Mouse (Mus musculus): ENCODE data around the gene Adamts17. TPM values are rescaled to one million over a fixed set of nuclear protein-coding genes. Genes with fewer than 3 reads are reported as not detected.
A peak's percentile ranks its signal among the peaks of the same experiment; 100 is the strongest.

Adamts17 gene
- polyA plus RNA-seq, 1 experiment from 2014 or later = 4.6 TPM

DNA sequence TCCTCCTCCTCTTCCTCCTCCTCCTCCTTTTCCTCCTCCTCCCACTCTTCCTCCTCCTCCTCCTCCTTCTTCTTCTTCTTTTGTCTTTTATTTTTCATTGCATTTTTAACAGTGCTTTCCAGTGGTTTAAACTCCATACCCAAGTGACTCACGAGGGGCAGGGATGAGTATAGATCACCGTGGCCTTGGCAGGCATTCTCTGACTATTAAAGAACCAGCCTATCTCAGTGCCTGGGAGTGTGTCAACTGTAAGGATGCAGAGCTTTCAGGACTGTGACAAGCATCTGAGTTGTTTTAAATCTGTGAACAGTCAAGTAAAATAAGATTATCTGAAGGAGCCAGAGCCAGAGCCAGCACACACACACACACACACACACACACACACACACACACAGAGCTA is 130.7 kb downstream of the Adamts17 start:
- H3K36me3 ChIP-seq (ENCODE audit: control insufficient read depth, insufficient read depth, low read length) = no peaks in the 10 kb centered on the region
- no peaks in the 10 kb centered on the region for H3K27me3 ChIP-seq (ENCODE audit: control insufficient read depth, insufficient read depth, low read length)
- no peak overlapping the region for H3K4me3 ChIP-seq (ENCODE audit: control insufficient read depth in 1 of 2, insufficient read depth in 1 of 2, low read depth in 1 of 2, low read length in 2 of 2)
- WGBS = 49% methylated on average over 2 of the region's 2 CpGs
- no peaks in the 10 kb centered on the region for H3K9me3 ChIP-seq (ENCODE audit: control insufficient read depth, low read length)
- H3K4me1 ChIP-seq (ENCODE audit: control insufficient read depth in 2 of 2, insufficient read depth in 2 of 2, low read length in 2 of 2) = peaks cover 29 to 33% of the 10 kb centered on the region in 2 experiments
- H3K4me2 ChIP-seq (ENCODE audit: low read length) = no peak overlapping the region
- no peak for ATAC-seq (ENCODE audit: insufficient number of reproducible peaks, insufficient read depth, low FRiP score, low read depth)
- no peak overlapping the region for H3K9ac ChIP-seq (ENCODE audit: low read length)
- no peak overlapping the region for H3K27ac ChIP-seq (replicated peaks in 1 of 2; ENCODE audit: control insufficient read depth in 1 of 2, insufficient read depth in 1 of 2, low read depth in 2 of 2, low read length in 2 of 2)

DNA sequence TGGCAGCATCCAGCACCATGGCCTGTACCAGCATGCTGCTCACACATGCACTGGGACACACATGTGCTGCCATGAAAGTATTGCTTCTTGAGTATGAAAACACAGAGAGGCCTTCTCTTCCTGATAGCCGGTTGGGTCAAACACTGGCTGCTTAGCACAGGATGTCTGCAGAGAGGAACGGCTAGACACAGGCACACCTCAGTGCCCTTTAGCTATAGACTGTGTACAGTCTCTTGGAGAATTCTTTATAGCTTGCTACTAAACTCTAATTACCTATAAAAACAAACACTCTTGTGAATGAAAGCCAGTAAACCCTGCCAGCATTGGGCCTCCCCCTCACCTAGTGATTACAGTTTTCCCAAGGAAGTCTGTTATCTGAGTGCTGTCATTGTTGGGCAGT is 131.4 kb downstream of the Adamts17 start:
- no peaks in the 10 kb centered on the region for H3K27me3 ChIP-seq (ENCODE audit: control insufficient read depth, insufficient read depth, low read length)
- no peak overlapping the region for H3K27ac ChIP-seq (replicated peaks in 1 of 2; ENCODE audit: control insufficient read depth in 1 of 2, insufficient read depth in 1 of 2, low read depth in 2 of 2, low read length in 2 of 2)
- no peaks in the 10 kb centered on the region for H3K36me3 ChIP-seq (ENCODE audit: control insufficient read depth, insufficient read depth, low read length)
- H3K4me2 ChIP-seq (ENCODE audit: low read length) = no peak overlapping the region
- peaks cover 29 to 33% of the 10 kb centered on the region in 2 experiments for H3K4me1 ChIP-seq (ENCODE audit: control insufficient read depth in 2 of 2, insufficient read depth in 2 of 2, low read length in 2 of 2)
- no peak for ATAC-seq (ENCODE audit: insufficient number of reproducible peaks, insufficient read depth, low FRiP score, low read depth)
- no peak overlapping the region for H3K4me3 ChIP-seq (ENCODE audit: control insufficient read depth in 1 of 2, insufficient read depth in 1 of 2, low read depth in 1 of 2, low read length in 2 of 2)
- no peak overlapping the region for H3K9ac ChIP-seq (ENCODE audit: low read length)
- H3K9me3 ChIP-seq (ENCODE audit: control insufficient read depth, low read length) = no peaks in the 10 kb centered on the region
- WGBS = 56% methylated on average over 2 of the region's 2 CpGs

DNA sequence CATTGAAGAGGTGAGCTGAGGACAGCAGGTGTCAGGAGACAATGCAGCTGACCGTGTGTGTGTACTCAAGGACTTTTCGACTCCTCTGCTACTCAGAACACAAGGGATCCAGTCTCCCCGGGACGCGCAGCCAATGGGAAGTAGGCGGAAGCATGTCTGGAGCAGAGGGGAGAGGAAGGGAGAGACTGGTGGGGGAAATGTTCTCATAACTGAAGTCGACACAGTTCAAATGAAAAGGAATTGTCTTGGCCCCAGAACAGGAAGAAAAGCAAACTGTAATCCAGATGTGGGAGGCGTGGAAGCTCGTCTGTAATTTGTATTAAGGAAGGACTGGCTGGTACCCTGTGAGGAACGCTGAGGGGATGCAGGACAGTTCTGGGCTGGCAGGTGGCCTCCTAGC is 135.3 kb downstream of the Adamts17 start:
- ATAC-seq (ENCODE audit: insufficient number of reproducible peaks, insufficient read depth, low FRiP score, low read depth) = 0 out of 2 replicates have a peak, but pooled peaks have one; percentile 7
- 47% methylated on average over 10 of the region's 10 CpGs for WGBS
- Histone ChIP-seq H3K9ac (ENCODE audit: low read length) (no peak overlapping the region), H3K4me1 (ENCODE audit: control insufficient read depth in 2 of 2, insufficient read depth in 2 of 2, low read length in 2 of 2) (peaks cover 12% of the 10 kb centered on the region in 2 experiments), H3K9me3 (ENCODE audit: control insufficient read depth, low read length) (no peaks in the 10 kb centered on the region), H3K36me3 (ENCODE audit: control insufficient read depth, insufficient read depth, low read length) (no peaks in the 10 kb centered on the region), H3K27ac (replicated peaks in 1 of 2; ENCODE audit: control insufficient read depth in 1 of 2, insufficient read depth in 1 of 2, low read depth in 2 of 2, low read length in 2 of 2) (no peak overlapping the region), H3K27me3 (ENCODE audit: control insufficient read depth, insufficient read depth, low read length) (no peaks in the 10 kb centered on the region), H3K4me3 (ENCODE audit: control insufficient read depth in 1 of 2, insufficient read depth in 1 of 2, low read depth in 1 of 2, low read length in 2 of 2) (no peak overlapping the region), H3K4me2 (ENCODE audit: low read length) (no peak overlapping the region)

DNA sequence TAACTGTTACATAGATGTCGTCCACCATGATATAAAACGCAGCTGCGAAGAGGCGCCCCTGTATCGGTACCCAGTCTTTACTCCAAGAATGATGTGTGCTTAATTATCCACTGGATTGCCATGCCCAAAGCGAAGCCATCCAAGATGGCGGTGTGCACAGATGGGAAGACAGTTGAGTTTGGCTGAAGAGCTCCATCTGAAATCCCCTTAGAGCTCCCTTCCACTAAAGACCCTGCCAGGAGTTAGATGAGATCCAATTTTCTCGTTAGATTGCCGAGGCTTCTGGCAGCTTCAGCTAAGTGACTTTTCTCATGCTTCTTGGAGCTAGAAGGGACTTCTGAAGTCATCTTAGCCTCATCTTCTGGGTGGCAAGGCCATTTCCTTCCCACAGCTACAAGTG is 136.8 kb downstream of the Adamts17 start:
- Histone ChIP-seq H3K9me3 (ENCODE audit: control insufficient read depth, low read length) (no peaks in the 10 kb centered on the region), H3K4me3 (ENCODE audit: control insufficient read depth in 1 of 2, insufficient read depth in 1 of 2, low read depth in 1 of 2, low read length in 2 of 2) (no peak overlapping the region), H3K9ac (ENCODE audit: low read length) (no peak overlapping the region), H3K36me3 (ENCODE audit: control insufficient read depth, insufficient read depth, low read length) (no peaks in the 10 kb centered on the region), H3K4me1 (ENCODE audit: control insufficient read depth in 2 of 2, insufficient read depth in 2 of 2, low read length in 2 of 2) (peaks cover 6 to 8% of the 10 kb centered on the region in 2 experiments; a peak in 3 of 4 replicates), H3K27ac (replicated peaks in 1 of 2; ENCODE audit: control insufficient read depth in 1 of 2, insufficient read depth in 1 of 2, low read depth in 2 of 2, low read length in 2 of 2) (no peak overlapping the region), H3K27me3 (ENCODE audit: control insufficient read depth, insufficient read depth, low read length) (no peaks in the 10 kb centered on the region), H3K4me2 (ENCODE audit: low read length) (no peak overlapping the region)
- WGBS = 92% methylated on average over 9 of the region's 9 CpGs
- ATAC-seq (ENCODE audit: insufficient number of reproducible peaks, insufficient read depth, low FRiP score, low read depth) = no peak

DNA sequence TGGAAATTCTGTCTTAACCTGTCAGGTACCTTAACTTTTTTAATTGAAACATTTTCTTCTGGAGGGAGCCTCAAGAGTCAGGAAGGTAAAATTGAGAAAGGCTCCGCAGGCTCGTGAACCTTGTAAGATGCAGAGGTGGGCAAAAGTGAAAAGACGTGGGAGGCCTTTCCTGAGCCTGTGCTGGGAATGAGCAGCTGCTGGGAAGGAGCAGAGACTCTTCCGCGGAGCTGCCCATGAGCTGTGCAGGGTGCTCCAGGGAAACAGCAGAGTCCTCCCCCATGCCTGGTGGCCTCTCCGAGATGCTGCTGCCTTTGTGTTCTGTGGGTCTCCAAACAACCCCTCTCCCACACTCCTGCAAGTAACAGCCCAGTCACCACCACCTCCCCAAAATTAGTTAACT is 142.1 kb downstream of the Adamts17 start:
- Histone ChIP-seq H3K9ac (ENCODE audit: low read length) (no peak overlapping the region), H3K36me3 (ENCODE audit: control insufficient read depth, insufficient read depth, low read length) (no peaks in the 10 kb centered on the region), H3K27me3 (ENCODE audit: control insufficient read depth, insufficient read depth, low read length) (no peaks in the 10 kb centered on the region), H3K4me1 (ENCODE audit: control insufficient read depth in 2 of 2, insufficient read depth in 2 of 2, low read length in 2 of 2) (no peaks in the 10 kb centered on the region; a peak in 1 of 4 replicates), H3K4me3 (ENCODE audit: control insufficient read depth in 1 of 2, insufficient read depth in 1 of 2, low read depth in 1 of 2, low read length in 2 of 2) (no peak overlapping the region), H3K4me2 (ENCODE audit: low read length) (no peak overlapping the region), H3K27ac (replicated peaks in 1 of 2; ENCODE audit: control insufficient read depth in 1 of 2, insufficient read depth in 1 of 2, low read depth in 2 of 2, low read length in 2 of 2) (no peak overlapping the region), H3K9me3 (ENCODE audit: control insufficient read depth, low read length) (no peaks in the 10 kb centered on the region)
- ATAC-seq (ENCODE audit: insufficient number of reproducible peaks, insufficient read depth, low FRiP score, low read depth) = no peak
- 81% methylated on average over 6 of the region's 6 CpGs for WGBS

DNA sequence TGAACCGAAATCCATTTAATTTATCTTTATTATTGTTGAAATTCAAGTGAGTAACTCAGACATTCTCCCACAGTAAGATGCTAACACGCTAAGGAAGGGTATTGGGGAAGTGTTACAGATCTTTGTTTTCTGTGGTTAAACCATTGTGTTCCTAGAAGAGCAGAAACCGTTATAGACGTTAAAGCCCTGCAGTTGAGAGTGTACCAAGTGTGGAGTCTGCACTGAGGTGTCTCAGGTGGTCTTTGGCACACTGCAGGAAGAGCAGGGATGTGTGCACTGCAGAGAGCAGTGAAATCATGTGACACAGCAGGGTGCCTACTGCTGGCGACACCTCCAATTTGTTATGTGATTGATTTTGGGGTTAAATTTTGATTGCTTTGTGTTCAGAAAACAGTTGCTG is 142.5 kb downstream of the Adamts17 start:
- Histone ChIP-seq H3K27ac (replicated peaks in 1 of 2; ENCODE audit: control insufficient read depth in 1 of 2, insufficient read depth in 1 of 2, low read depth in 2 of 2, low read length in 2 of 2) (no peak overlapping the region), H3K27me3 (ENCODE audit: control insufficient read depth, insufficient read depth, low read length) (no peaks in the 10 kb centered on the region), H3K9ac (ENCODE audit: low read length) (no peak overlapping the region), H3K4me1 (ENCODE audit: control insufficient read depth in 2 of 2, insufficient read depth in 2 of 2, low read length in 2 of 2) (no peaks in the 10 kb centered on the region; a peak in 1 of 4 replicates), H3K9me3 (ENCODE audit: control insufficient read depth, low read length) (no peaks in the 10 kb centered on the region), H3K36me3 (ENCODE audit: control insufficient read depth, insufficient read depth, low read length) (no peaks in the 10 kb centered on the region), H3K4me3 (ENCODE audit: control insufficient read depth in 1 of 2, insufficient read depth in 1 of 2, low read depth in 1 of 2, low read length in 2 of 2) (no peak overlapping the region), H3K4me2 (ENCODE audit: low read length) (no peak overlapping the region)
- no peak for ATAC-seq (ENCODE audit: insufficient number of reproducible peaks, insufficient read depth, low FRiP score, low read depth)
- WGBS = 83% methylated on average over 5 of the region's 5 CpGs

DNA sequence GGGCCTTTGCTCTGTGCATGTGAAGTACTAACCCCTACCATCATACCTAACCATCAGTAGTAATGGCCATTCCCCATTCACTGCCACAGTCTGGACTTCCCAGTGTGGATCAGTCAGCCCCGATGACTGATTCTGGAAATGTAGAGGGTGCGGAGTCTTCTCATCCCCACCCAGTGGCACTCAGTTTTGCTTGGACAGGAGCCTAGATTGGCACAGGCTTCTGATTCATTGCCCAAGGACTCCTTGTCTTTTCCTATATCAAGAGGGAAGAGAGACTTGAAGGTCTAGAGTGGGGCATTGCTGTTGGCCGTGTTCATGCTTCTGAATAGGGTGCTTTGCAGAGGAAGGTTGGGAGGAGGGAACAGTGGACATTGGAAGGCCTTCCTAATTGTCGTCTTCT is 148.1 kb downstream of the Adamts17 start:
- H3K4me1 ChIP-seq (ENCODE audit: control insufficient read depth in 2 of 2, insufficient read depth in 2 of 2, low read length in 2 of 2) = no peaks in the 10 kb centered on the region; a peak in 1 of 4 replicates
- no peaks in the 10 kb centered on the region for H3K27me3 ChIP-seq (ENCODE audit: control insufficient read depth, insufficient read depth, low read length)
- no peak for ATAC-seq (ENCODE audit: insufficient number of reproducible peaks, insufficient read depth, low FRiP score, low read depth)
- H3K9ac ChIP-seq (ENCODE audit: low read length) = no peak overlapping the region
- no peaks in the 10 kb centered on the region for H3K9me3 ChIP-seq (ENCODE audit: control insufficient read depth, low read length)
- H3K4me3 ChIP-seq (ENCODE audit: control insufficient read depth in 1 of 2, insufficient read depth in 1 of 2, low read depth in 1 of 2, low read length in 2 of 2) = no peak overlapping the region
- WGBS = 96% methylated on average over 4 of the region's 4 CpGs
- H3K27ac ChIP-seq (replicated peaks in 1 of 2; ENCODE audit: control insufficient read depth in 1 of 2, insufficient read depth in 1 of 2, low read depth in 2 of 2, low read length in 2 of 2) = no peak overlapping the region
- H3K4me2 ChIP-seq (ENCODE audit: low read length) = no peak overlapping the region
- no peaks in the 10 kb centered on the region for H3K36me3 ChIP-seq (ENCODE audit: control insufficient read depth, insufficient read depth, low read length)

DNA sequence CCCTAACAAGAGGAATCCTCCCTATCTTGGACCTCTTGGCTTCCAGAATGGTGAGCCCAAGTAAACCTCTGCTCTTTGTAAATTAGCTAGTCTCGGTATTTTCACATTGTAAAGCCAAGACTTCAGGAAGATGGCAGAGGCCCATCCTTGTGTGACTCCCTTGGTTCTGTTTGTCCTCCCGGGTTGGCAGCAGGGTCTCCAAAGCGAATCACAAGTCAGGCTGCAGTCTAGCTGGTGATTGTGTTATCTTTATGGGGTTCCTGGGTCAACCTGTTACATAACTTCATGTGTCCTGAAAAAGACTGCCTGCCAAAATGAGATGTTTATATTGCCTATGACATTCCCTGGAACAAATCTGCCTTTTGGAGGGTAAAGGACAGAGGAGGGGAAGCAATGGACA is 148.9 kb downstream of the Adamts17 start:
- no peak overlapping the region for H3K4me3 ChIP-seq (ENCODE audit: control insufficient read depth in 1 of 2, insufficient read depth in 1 of 2, low read depth in 1 of 2, low read length in 2 of 2)
- no peak overlapping the region for H3K4me2 ChIP-seq (ENCODE audit: low read length)
- no peaks in the 10 kb centered on the region for H3K27me3 ChIP-seq (ENCODE audit: control insufficient read depth, insufficient read depth, low read length)
- H3K9ac ChIP-seq (ENCODE audit: low read length) = no peak overlapping the region
- H3K36me3 ChIP-seq (ENCODE audit: control insufficient read depth, insufficient read depth, low read length) = no peaks in the 10 kb centered on the region
- 90% methylated on average over 3 of the region's 3 CpGs for WGBS
- H3K4me1 ChIP-seq (ENCODE audit: control insufficient read depth in 2 of 2, insufficient read depth in 2 of 2, low read length in 2 of 2) = no peaks in the 10 kb centered on the region; a peak in 1 of 4 replicates
- ATAC-seq (ENCODE audit: insufficient number of reproducible peaks, insufficient read depth, low FRiP score, low read depth) = no peak
- H3K27ac ChIP-seq (replicated peaks in 1 of 2; ENCODE audit: control insufficient read depth in 1 of 2, insufficient read depth in 1 of 2, low read depth in 2 of 2, low read length in 2 of 2) = no peak overlapping the region
- no peaks in the 10 kb centered on the region for H3K9me3 ChIP-seq (ENCODE audit: control insufficient read depth, low read length)
